Mouse (Mus musculus): ENCODE data around the gene Pole3. TPM values are rescaled to one million over a fixed set of nuclear protein-coding genes. Genes with fewer than 3 reads are reported as not detected.
A peak's percentile ranks its signal among the peaks of the same experiment; 100 is the strongest.

Pole3 gene
- total RNA-seq, 1 experiment, result 32.1 TPM

- H3K4me1 ChIP-seq (ENCODE audit: control insufficient read depth in 2 of 2, insufficient read depth in 2 of 2, low read length in 2 of 2, poor library complexity in 1 of 2), result peaks cover 0 to 3% of the 10 kb centered on the region in 2 experiments; a peak in 1 of 4 replicates
- H3K9ac ChIP-seq (ENCODE audit: insufficient read depth, low read depth, low read length, poor library complexity, severe bottlenecking), result no peak overlapping the region
- peaks cover 15% of the 10 kb centered on the region; the same call in 1 of the 2 replicates for H3K36me3 ChIP-seq (ENCODE audit: control insufficient read depth, insufficient read depth, low read length, poor library complexity, severe bottlenecking)
- H3K27ac ChIP-seq (ENCODE audit: insufficient read depth, low read depth, low read length, poor library complexity, severe bottlenecking), result no peak overlapping the region
- TF ChIP-seq ZC3H11A (IDR thresholded peaks at IDR 0.05; ENCODE audit: borderline replicate concordance, low read depth, low read length) (no peak), MAFK (IDR thresholded peaks at IDR 0.05; ENCODE audit: insufficient read depth, low read depth, low read length) (no peak), ZNF384 (IDR thresholded peaks at IDR 0.05; ENCODE audit: low read depth, low read length) (no peak), CHD2 (IDR thresholded peaks at IDR 0.05; ENCODE audit: low read depth, low read length) (no peak), HCFC1 (IDR thresholded peaks at IDR 0.05; ENCODE audit: borderline replicate concordance, insufficient read depth, low read length) (no peak)
- no peak overlapping the region for H3K4me3 ChIP-seq (ENCODE audit: insufficient read depth in 1 of 2, low read depth in 1 of 2, low read length in 2 of 2, poor library complexity in 1 of 2, severe bottlenecking in 1 of 2)
- in situ Hi-C loops (cut with MboI; ENCODE audit: low sequenced_read_pairs in 2 of 2, unreplicated experiment in 2 of 2), result no loop called here
- no peaks in the 10 kb centered on the region for H3K9me3 ChIP-seq (ENCODE audit: control insufficient read depth, insufficient read depth, low read depth, low read length)
- no peak for DNase-seq (ENCODE audit: low read depth, low spot score)
Measured at GRCm38 (mm10) chr4:62516579-62516978, 8.3 kb downstream of the Pole3 start.

DNA sequence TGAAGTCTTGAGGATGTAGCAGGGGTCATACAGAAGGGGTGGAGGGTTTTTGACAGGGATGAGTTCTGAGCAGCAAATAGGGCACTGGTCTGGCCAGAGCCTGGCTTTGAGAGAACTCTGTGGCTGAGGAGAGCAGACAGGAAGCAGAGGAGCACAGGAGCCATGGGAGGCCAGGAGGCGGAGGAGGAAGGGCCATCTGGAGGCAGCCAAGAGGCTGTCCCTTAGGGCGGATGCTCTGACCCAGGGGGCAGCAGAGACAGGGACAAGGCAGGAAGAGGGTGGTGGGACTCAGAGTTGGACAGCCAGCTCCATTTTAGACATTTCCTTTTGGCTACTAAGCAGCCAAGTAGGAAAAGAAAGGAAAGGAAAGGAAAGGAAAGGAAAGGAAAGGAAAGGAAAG, 8.8 kb downstream of the Pole3 start:
- no peak for TF ChIP-seq ZC3H11A (IDR thresholded peaks at IDR 0.05; ENCODE audit: borderline replicate concordance, low read depth, low read length)
- in situ Hi-C loops (cut with MboI; ENCODE audit: low sequenced_read_pairs in 2 of 2, unreplicated experiment in 2 of 2), result no loop called here
- no peak for DNase-seq (ENCODE audit: low read depth, low spot score)
- no peak overlapping the region for H3K27ac ChIP-seq (ENCODE audit: insufficient read depth, low read depth, low read length, poor library complexity, severe bottlenecking)
- no peak overlapping the region for H3K4me3 ChIP-seq (ENCODE audit: insufficient read depth in 1 of 2, low read depth in 1 of 2, low read length in 2 of 2, poor library complexity in 1 of 2, severe bottlenecking in 1 of 2)
- H3K36me3 ChIP-seq (ENCODE audit: control insufficient read depth, insufficient read depth, low read length, poor library complexity, severe bottlenecking), result peaks cover 18% of the 10 kb centered on the region; the same call in 1 of the 2 replicates
- no peaks in the 10 kb centered on the region for H3K9me3 ChIP-seq (ENCODE audit: control insufficient read depth, insufficient read depth, low read depth, low read length)
- no peak overlapping the region for H3K9ac ChIP-seq (ENCODE audit: insufficient read depth, low read depth, low read length, poor library complexity, severe bottlenecking)
- H3K4me1 ChIP-seq (ENCODE audit: control insufficient read depth in 2 of 2, insufficient read depth in 2 of 2, low read length in 2 of 2, poor library complexity in 1 of 2), result peaks cover 0 to 3% of the 10 kb centered on the region in 2 experiments; a peak in 1 of 4 replicates

DNA sequence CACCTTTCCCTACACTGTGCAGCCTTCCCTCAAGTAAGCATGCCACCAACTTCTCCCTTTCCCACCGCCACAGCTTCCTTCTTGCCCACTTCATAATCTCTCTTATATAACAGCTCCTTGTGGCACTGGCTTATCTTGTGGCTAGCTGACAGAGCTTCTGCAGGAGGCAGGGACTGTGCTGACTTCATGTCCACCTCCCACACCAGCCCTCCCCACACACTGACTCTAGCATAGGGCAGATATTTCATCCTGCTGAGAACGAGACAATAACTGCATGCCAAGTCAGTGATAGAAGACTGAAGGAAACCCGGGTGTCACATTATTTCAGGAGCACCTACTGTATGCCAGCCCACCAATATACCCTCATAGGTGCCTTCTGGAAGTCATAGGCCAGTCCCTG, 9.4 kb downstream of the Pole3 start:
- Histone ChIP-seq H3K4me3 (ENCODE audit: insufficient read depth in 1 of 2, low read depth in 1 of 2, low read length in 2 of 2, poor library complexity in 1 of 2, severe bottlenecking in 1 of 2) (no peak overlapping the region), H3K36me3 (ENCODE audit: control insufficient read depth, insufficient read depth, low read length, poor library complexity, severe bottlenecking) (peaks cover 22% of the 10 kb centered on the region; the same call in 1 of the 2 replicates), H3K27ac (ENCODE audit: insufficient read depth, low read depth, low read length, poor library complexity, severe bottlenecking) (no peak overlapping the region), H3K9me3 (ENCODE audit: control insufficient read depth, insufficient read depth, low read depth, low read length) (no peaks in the 10 kb centered on the region), H3K4me1 (ENCODE audit: control insufficient read depth in 2 of 2, insufficient read depth in 2 of 2, low read length in 2 of 2, poor library complexity in 1 of 2) (peaks cover 0 to 3% of the 10 kb centered on the region in 2 experiments; a peak in 1 of 4 replicates), H3K9ac (ENCODE audit: insufficient read depth, low read depth, low read length, poor library complexity, severe bottlenecking) (no peak overlapping the region)
- in situ Hi-C loops (cut with MboI; ENCODE audit: low sequenced_read_pairs in 2 of 2, unreplicated experiment in 2 of 2), result no loop called here
- TF ChIP-seq CHD2 (IDR thresholded peaks at IDR 0.05; ENCODE audit: low read depth, low read length), result no peak
- no peak for TF ChIP-seq MAFK (IDR thresholded peaks at IDR 0.05; ENCODE audit: insufficient read depth, low read depth, low read length)
- TF ChIP-seq ZC3H11A (IDR thresholded peaks at IDR 0.05; ENCODE audit: borderline replicate concordance, low read depth, low read length), result no peak
- no peak for TF ChIP-seq ZNF384 (IDR thresholded peaks at IDR 0.05; ENCODE audit: low read depth, low read length)
- TF ChIP-seq HCFC1 (IDR thresholded peaks at IDR 0.05; ENCODE audit: borderline replicate concordance, insufficient read depth, low read length), result no peak
- no peak for DNase-seq (ENCODE audit: low read depth, low spot score)

DNA sequence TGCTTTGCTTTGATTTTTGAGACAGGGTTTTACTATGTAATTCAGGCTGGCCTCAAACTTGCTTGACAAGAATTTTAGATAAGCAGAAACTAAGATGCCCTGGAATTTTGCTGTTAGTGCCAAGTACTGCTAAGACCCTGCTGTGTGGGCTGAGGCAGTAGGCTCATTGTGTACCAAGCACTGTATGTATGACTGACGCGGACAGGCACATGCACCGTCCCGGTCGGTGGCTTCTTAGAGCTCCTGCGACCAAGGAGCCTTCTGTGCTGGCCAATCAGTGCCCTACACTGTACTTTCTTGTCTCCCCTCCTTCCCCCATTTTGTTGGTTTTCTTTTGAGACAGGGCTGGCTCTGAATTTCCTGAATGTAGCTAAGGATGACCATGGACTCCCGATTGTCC, 9.9 kb downstream of the Pole3 start:
- TF ChIP-seq ZC3H11A (IDR thresholded peaks at IDR 0.05; ENCODE audit: borderline replicate concordance, low read depth, low read length) (no peak), HCFC1 (IDR thresholded peaks at IDR 0.05; ENCODE audit: borderline replicate concordance, insufficient read depth, low read length) (no peak), ZNF384 (IDR thresholded peaks at IDR 0.05; ENCODE audit: low read depth, low read length) (no peak), MAFK (IDR thresholded peaks at IDR 0.05; ENCODE audit: insufficient read depth, low read depth, low read length) (no peak), CHD2 (IDR thresholded peaks at IDR 0.05; ENCODE audit: low read depth, low read length) (no peak)
- H3K9me3 ChIP-seq (ENCODE audit: control insufficient read depth, insufficient read depth, low read depth, low read length), result no peaks in the 10 kb centered on the region
- no peak overlapping the region for H3K4me3 ChIP-seq (ENCODE audit: insufficient read depth in 1 of 2, low read depth in 1 of 2, low read length in 2 of 2, poor library complexity in 1 of 2, severe bottlenecking in 1 of 2)
- H3K36me3 ChIP-seq (ENCODE audit: control insufficient read depth, insufficient read depth, low read length, poor library complexity, severe bottlenecking), result peaks cover 27% of the 10 kb centered on the region; the same call in 1 of the 2 replicates
- in situ Hi-C loops (cut with MboI; ENCODE audit: low sequenced_read_pairs in 2 of 2, unreplicated experiment in 2 of 2), result no loop called here
- no peak for DNase-seq (ENCODE audit: low read depth, low spot score)
- peaks cover 0 to 3% of the 10 kb centered on the region in 2 experiments; a peak in 1 of 4 replicates for H3K4me1 ChIP-seq (ENCODE audit: control insufficient read depth in 2 of 2, insufficient read depth in 2 of 2, low read length in 2 of 2, poor library complexity in 1 of 2)
- no peak overlapping the region for H3K27ac ChIP-seq (ENCODE audit: insufficient read depth, low read depth, low read length, poor library complexity, severe bottlenecking)
- H3K9ac ChIP-seq (ENCODE audit: insufficient read depth, low read depth, low read length, poor library complexity, severe bottlenecking), result no peak overlapping the region

- Histone ChIP-seq H3K9ac (ENCODE audit: insufficient read depth, low read depth, low read length, poor library complexity, severe bottlenecking) (no peak overlapping the region), H3K27ac (ENCODE audit: insufficient read depth, low read depth, low read length, poor library complexity, severe bottlenecking) (no peak overlapping the region), H3K4me3 (ENCODE audit: insufficient read depth in 1 of 2, low read depth in 1 of 2, low read length in 2 of 2, poor library complexity in 1 of 2, severe bottlenecking in 1 of 2) (peak overlapping the region in 1 of 2 experiments; percentile 23; a peak in 1 of 4 replicates), H3K36me3 (ENCODE audit: control insufficient read depth, insufficient read depth, low read length, poor library complexity, severe bottlenecking) (peaks cover 34% of the 10 kb centered on the region; the same call in 1 of the 2 replicates), H3K4me1 (ENCODE audit: control insufficient read depth in 2 of 2, insufficient read depth in 2 of 2, low read length in 2 of 2, poor library complexity in 1 of 2) (peaks cover 0 to 3% of the 10 kb centered on the region in 2 experiments; a peak in 1 of 4 replicates), H3K9me3 (ENCODE audit: control insufficient read depth, insufficient read depth, low read depth, low read length) (no peaks in the 10 kb centered on the region)
- in situ Hi-C loops (cut with MboI; ENCODE audit: low sequenced_read_pairs in 2 of 2, unreplicated experiment in 2 of 2), result no loop called here
- no peak for TF ChIP-seq CHD2 (IDR thresholded peaks at IDR 0.05; ENCODE audit: low read depth, low read length)
- no peak for TF ChIP-seq HCFC1 (IDR thresholded peaks at IDR 0.05; ENCODE audit: borderline replicate concordance, insufficient read depth, low read length)
- no peak for TF ChIP-seq ZC3H11A (IDR thresholded peaks at IDR 0.05; ENCODE audit: borderline replicate concordance, low read depth, low read length)
- TF ChIP-seq ZNF384 (IDR thresholded peaks at IDR 0.05; ENCODE audit: low read depth, low read length), result no peak
- no peak for TF ChIP-seq MAFK (IDR thresholded peaks at IDR 0.05; ENCODE audit: insufficient read depth, low read depth, low read length)
- no peak for DNase-seq (ENCODE audit: low read depth, low spot score)
Measured at GRCm38 (mm10) chr4:62513998-62514506, 10.8 kb downstream of the Pole3 start.
